Mouse (Mus musculus) erythroblast, adult 5-6 weeks (primary cell): ENCODE results near the gene Ube2d3. TPM values are rescaled to one million over a fixed set of nuclear protein-coding genes. Genes with fewer than 3 reads are reported as not detected.
A peak's percentile ranks its signal among the peaks of the same experiment; 100 is the strongest.

Source experiments
- ATAC-seq: replicated peaks from 2 replicates; pipeline ENCODE4 v1.8.0; 2016; ENCODE audit warnings: moderate number of reproducible peaks, mild to moderate bottlenecking, moderate TSS enrichment, inconsistent platforms; ENCODE audit not compliant: poor library complexity, low FRiP score, severe bottlenecking
- total RNA-seq, 2 experiments: library from RNA; stranded (forward) in 1 of 2; stranded (reverse) in 1 of 2; fragments of 150-400 nt in 1 of 2; fragments of 200-764, 138-1000 nt in 1 of 2; gene quantifications; 2 replicates each; pipeline versions ENCODE4 v1.2.3 to v1.2.4; 2015 to 2017; ENCODE audit warnings: low replicate concordance in 2 of 2

The Ube2d3 gene
- total RNA-seq (2015; ENCODE audit: low replicate concordance) (298 and 352 TPM in 2 replicates), total RNA-seq (2017; ENCODE audit: low replicate concordance) (160 and 276 TPM in 2 replicates)

DNA sequence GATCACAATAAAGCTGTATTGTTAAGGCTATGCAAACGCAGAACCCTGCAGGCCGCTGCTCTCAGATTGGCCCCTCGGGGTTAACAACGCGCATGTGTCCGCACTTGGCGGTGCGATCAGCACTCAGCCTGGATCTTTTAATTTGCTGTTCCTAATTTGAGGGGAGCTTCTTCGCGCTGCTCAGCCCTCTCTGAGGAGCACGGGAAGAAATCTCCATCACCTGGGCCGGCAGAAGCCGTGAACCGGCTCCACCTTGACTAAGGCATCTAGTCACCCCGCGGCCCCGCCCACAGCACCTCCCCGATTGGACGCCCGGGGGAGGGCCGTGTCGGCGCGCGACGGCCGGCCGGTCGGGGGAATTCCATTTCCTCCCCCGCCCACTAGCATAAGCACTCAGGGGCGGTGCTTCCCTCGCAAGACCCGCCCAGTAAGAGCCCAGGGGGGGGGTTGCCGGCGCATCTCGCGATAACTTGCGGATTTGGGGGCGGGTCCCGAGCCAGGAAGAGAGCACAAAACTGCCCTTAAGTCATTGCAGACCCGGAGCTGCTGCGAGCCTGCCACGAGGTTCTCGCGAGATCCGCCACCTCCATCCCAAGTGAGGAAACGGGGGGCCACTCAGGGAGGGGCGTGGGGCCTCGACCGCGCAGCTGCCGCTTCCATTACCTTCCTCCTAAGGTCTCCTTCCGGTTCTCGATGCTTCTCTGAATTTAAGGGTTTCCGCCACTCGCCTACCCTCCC lies at the start of gene Ube2d3:
Gene Ube2d3, plus strand, starts transcription at position 392 of the 738 bp plus-strand sequence.
- ATAC-seq, result peak; percentile 82

DNA sequence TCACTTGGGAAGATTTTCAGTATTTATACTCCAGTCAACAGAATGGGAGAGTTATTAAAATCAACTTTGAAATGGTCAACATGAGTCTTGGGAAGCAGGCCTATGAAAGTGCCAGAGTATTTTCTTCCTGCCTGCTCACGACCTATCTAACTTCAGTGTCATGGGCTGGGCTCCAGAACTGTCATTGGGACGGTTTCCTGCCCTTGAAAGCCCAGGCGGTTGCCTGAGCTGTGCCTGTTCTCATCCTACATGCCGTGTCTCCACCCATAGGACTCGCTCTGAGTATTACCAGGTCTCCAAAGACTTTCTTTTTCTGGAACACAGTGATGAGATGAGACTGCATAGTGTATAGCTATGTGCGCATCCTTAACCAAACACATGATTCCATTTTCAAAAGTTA lies 44.8 kb upstream of the Ube2d3 start:
- ATAC-seq, result no peak

DNA sequence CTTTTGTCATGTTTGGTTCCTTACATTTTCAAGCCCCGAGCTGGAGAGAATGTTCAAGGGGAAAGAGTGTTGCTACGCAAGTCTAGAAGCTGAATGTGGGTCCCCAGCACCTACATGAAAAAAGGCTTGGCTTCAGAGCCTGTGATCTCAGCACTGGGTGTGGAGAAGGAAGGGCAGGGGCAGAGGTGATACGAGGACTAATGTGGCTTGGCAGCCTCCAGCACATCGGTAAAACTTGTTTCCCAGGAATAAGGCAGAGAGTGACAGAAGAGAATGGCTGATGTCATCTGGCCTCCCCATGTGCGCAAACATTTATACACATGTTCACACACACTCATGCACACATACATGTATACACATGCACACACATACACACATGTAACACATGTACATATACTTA lies 42.9 kb upstream of the Ube2d3 start:
- no peak for ATAC-seq

DNA sequence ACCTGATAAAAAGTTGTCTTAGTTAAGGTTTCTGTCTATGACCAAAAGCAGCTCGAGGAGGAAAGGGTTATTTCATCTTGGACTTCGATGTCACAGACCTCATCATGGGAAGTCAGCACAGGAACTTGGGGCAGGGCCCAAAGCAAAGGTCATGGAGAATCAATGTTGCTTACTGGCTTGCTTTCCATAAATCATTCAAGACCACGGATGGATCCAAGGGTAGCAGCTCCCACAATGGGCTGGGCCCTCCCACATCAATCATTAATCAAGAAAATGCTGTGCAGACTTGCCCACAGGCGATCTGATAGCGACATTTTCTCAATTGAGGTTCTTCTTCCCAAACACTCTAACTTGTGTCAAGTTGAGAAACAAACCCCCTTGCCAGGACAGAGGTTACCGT lies 41.9 kb upstream of the Ube2d3 start:
- no peak for ATAC-seq

DNA sequence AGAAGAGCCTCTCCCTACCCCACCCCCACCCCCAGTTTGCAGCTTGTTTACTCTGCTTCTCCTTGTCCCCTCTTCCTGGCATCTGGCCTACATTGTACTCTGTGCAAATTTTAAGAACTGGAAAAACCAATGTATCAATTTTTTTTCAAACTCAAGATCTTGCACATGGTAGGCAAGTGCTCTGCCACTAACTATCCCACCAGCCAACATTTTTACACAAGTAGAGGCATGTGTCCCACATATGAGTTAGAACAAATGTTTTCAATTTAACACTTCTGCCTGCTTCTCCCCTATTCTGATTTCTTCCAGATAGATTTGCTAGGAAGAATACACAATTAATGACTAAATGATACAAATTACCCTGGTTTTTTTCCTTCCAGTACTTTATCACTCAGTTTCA lies 40.8 kb upstream of the Ube2d3 start:
- ATAC-seq, result no peak

- ATAC-seq, result peak; percentile 92
Observed at GRCm38 (mm10) chr3:135402201-135402658, 35.7 kb upstream of the Ube2d3 start.

- ATAC-seq, result no peak
Observed at GRCm38 (mm10) chr3:135403211-135403610, 34.7 kb upstream of the Ube2d3 start.

GRCm38 (mm10) chr3:135403856-135404255 lies 34.1 kb upstream of the Ube2d3 start:
- no peak for ATAC-seq

GRCm38 (mm10) chr3:135404599-135404998 lies 33.4 kb upstream of the Ube2d3 start:
- ATAC-seq, result no peak

DNA sequence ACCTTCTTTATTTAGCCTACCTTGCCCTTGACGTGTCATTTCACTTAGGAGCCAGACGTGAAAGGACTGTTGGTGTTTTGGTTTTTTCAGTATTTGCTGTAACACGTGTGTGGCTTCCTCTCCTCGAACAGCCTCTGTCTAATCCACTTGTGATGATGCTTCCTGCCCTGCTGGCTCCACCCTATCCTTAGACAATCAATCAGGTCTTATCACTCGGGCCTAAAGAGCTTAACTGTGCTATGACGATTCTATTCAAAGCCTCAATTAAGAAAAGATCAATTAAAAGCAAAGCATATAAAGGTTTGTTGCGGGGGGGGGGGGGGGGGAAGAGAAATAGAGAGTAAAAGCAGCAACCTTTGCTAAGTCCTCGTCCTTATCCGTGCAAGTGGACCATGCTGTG lies 30.6 kb upstream of the Ube2d3 start:
- no peak for ATAC-seq

- no peak for ATAC-seq
Observed at GRCm38 (mm10) chr3:135409219-135409618, 28.7 kb upstream of the Ube2d3 start.

DNA sequence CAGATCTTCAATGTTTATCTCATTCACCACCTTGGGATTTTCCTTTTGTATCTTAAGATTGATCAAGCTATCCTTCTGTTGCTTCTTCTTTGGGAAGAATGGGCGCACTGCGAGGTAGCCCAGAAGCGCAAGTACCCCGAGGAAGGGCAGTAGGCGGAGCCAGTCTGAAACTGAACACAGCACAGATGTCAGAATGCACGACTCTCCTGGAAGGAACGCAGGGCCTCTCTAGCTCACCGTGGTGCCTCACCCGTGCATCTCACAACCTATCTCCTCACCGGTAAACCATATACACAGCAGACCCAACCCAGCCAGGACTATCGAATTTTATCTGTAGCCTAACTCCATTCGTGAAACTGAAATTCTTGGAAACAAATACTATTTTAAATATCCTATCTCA lies 26.9 kb upstream of the Ube2d3 start:
- no peak for ATAC-seq

GRCm38 (mm10) chr3:135411824-135412223 lies 26.1 kb upstream of the Ube2d3 start:
- ATAC-seq, result no peak

- ATAC-seq, result no peak
Observed at GRCm38 (mm10) chr3:135417245-135417644, 20.7 kb upstream of the Ube2d3 start.

DNA sequence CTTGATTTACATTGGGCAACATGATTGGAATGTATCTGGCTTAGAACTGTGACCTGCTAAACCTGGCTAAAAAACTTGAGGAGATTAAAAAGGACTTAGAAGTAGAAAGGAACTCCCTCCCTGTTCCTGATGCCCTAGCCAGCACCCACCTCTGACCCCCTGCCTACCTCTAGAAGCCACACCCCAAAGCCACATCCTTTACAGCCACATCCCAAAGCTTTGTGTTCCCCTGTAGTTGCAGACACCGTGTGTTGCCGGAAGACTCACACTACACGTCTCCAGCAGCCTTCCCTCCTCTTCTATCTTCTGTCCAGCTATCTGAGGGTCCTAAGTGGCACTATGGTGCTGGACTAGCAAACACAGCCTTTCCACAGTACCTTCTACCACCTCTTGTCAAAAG lies 20.1 kb upstream of the Ube2d3 start:
- no peak for ATAC-seq

DNA sequence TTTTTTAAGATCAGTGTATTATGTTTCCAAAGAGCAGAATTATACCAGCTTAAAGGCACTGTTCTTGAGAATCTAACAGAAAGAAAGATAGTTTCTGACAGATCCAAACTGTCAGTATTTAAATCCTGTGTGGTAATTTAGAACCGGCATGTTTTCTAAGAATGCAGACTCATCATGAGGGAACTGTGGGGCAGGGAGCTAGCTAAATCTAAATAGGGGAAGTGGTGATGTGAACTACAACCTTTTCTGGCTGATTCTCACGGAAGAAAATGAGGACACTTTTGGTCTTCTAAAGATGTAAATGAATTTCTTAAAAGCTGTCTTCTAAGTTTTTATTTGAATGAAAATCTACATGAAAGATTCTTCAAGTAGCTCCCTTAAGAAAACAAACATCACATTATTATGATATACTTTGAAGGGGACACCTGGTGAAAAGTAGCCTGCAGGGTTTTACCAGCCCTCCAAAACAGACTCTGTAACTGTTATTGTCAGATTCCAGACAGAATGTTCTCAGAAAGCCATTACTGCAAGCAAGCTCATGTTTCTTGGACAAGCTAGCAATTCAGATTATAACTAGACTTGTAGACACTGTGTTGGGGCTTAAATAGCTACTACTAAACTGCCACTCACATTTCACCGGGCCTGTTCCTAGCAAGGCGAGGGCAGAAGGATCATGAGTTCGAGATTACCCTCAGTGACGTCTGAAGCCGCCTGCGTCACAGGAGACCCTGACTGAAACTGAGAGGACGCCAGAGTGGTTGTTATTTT lies 17.2 kb upstream of the Ube2d3 start:
- peak; percentile 47; the same call in 1 of the 2 replicates for ATAC-seq

- no peak for ATAC-seq
Observed at GRCm38 (mm10) chr3:135421310-135421594, 16.7 kb upstream of the Ube2d3 start.

DNA sequence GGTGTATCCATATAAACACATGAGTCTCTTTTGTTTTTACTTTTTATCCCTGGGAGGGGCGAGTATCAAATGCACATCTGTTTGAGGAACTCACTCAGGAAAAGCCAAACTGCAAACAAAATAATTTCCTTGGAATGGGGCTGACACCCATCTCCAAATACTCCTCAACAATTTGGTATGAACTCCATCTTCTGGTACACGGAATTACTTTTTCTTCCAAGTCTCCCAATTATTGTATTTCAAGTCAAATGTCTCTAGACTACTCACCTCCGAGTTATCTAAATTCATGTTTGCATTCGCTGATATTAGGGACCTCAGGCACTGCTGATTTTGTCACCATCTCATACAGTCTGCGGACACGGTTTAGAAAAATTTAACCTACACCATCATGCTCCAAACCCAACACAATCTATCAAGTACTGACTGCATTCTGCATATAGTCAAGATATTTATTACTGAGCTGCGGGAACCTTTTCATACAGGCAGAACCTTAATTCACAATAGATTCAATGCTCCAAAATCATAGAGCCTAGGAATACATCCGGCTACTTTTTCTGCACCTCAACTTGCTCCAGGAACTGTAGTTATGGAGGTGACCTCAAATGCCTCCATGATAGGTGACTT lies 15.6 kb upstream of the Ube2d3 start:
- ATAC-seq, result no peak

DNA sequence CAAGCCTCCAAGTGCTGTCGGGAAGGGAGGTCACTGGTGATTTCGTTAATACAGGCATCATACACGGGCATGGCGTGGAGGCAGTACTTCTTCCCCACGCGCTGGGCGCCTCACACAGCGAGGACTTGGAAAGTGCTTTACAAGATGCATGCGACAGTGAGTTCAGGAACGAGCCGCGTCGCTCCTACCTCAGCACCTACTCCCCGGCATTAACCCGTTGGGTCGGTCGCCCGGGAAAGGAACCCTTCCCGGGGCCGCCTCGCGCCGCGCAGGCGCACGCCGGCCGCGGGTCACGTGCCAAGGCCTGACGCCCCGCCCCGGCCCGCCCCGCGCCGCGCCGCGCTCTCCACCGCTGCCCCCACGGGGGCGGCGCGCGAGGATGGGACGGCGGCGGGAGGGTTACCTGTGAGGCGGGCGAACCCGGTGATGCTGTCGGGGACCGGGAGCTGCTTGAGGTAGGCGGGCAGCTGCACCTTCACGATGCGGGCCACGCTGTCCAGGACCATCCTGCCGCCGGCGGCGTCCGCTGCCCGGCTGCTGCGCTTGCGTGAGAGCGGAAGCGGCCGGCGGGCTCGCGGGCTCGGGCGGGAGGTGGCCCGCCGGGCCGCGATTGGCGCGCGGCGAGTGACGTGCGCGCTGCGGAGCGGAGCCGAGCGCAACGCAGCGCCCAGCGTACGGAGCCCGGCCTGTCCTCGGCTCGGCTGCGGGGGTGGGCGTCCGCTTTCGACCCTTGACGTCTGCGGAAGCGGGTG lies 14.9 kb upstream of the Ube2d3 start:
- peak; percentile 87 for ATAC-seq

DNA sequence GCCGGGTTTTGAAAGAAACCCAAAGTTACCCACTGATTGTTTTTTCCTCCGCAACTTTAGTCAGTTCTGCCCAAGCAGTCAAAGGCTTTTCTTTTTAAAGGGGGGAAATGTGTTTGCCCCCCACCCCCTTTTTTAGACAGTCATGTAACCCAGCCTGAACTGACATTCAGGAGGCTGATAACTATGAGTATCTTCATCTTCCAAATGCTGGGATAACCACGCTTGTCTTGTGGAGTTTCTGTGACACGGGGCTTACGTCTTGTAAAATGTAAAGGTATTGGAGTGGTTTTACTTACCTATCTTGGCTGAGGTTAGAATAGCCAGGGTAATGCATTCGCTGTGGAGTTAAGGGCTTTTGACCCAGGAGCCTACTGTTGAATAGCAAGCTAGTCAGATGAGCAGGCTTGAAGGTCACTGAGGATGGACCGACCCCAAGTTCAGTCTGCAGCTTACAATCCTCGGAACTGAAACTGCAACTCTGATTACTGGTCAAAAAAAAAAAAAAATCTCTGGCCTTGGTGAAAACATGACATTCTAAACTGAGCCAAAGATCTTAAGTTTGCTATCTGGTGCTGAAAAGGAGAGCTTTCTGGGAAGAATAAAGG lies 14.2 kb upstream of the Ube2d3 start, which contains the start of gene Cisd2:
Gene Cisd2, minus strand, starts transcription at position 318 of the 605 bp plus-strand sequence.
- peak; percentile 9; the same call in 1 of the 2 replicates for ATAC-seq
